Mouse (Mus musculus): ENCODE measurements around the gene Olfr1225. TPM values are rescaled to one million over a fixed set of nuclear protein-coding genes. Genes with fewer than 3 reads are reported as not detected.
"Not testable (repeated sequence)": the region's sequence is repeated elsewhere in the genome, so short reads cannot be mapped to it uniquely, and the experiment has no call there.

Olfr1225 gene
- total RNA-seq (2021): not detected
- long read RNA-seq, experiment 1: 0 reads
- long read RNA-seq, experiment 2: 0 reads

- intact Hi-C loops (cut with DNase I; ENCODE audit: low total_unique reads): no loop called here
- DNase-seq: no peak
These were observed at the start of gene Olfr1225 for GRCm38 (mm10) chr2:89174569-89174968. Gene Olfr1225, minus strand, starts transcription at chr2:89174669.

- intact Hi-C loops (cut with DNase I; ENCODE audit: low total_unique reads): no loop called here
- DNase-seq: no peak
These were observed 25.5 kb upstream of the Olfr1225 start, which contains the start of gene Olfr1226 for GRCm38 (mm10) chr2:89199948-89200347. Gene Olfr1226, minus strand, starts transcription at chr2:89200048.

- intact Hi-C loops (cut with DNase I; ENCODE audit: low total_unique reads): no loop called here
These were observed 22.0 kb upstream of the Olfr1225 start for GRCm38 (mm10) chr2:89196325-89196982.

DNA sequence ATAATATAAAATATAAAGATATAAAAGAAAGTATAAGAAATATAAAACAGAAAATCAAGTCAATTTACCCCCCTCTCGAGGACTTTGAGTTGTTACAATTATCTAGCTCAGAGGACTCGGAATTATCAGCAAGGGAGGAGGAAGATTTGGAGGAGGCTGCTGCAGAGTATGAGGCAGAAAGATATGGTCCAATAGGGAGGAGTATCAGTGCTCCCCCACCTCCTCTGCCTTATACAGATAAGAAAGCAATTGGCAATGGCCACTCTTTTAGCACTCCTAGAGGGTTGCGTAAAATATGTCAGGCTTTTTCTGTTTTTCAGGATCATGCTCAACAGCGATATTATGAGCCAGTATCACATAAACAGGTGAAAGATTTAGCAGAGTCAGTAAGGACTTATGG, 9.8 kb downstream of the Olfr1225 start:
- intact Hi-C loops (cut with DNase I; ENCODE audit: low total_unique reads); DNase-seq: not testable (repeated sequence)

More at GRCm38 (mm10) chr2:89196325-89196982, 22.0 kb upstream of the Olfr1225 start:
- no peak for DNase-seq

DNA sequence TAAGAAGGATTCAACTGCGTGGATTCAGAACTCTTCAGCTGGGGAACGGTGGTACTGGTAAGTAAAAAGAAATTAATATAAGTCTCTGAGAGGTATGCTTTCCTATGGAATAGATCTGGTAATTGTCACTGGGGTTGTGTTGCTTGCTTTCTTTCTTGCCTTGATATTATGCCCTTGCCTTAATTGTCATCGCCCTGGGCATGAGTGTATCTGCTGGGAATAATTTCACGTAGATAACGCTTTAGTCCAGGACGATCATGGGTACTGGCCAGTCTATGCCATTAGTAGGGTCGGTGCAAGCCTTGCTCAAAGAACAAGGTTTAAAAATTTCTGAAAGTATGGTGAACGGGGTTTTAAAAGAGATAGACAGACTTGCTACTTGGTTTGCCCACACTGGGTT, 10.5 kb downstream of the Olfr1225 start, which contains the start of gene Olfr1224-ps1:
TSS of gene Olfr1224-ps1 (minus strand) at position 101 of the 400 bp plus-strand sequence.
- DNase-seq; intact Hi-C loops (cut with DNase I; ENCODE audit: low total_unique reads): not testable (repeated sequence)

- intact Hi-C loops (cut with DNase I; ENCODE audit: low total_unique reads): no loop called here
- DNase-seq: no peak
These were observed 23.0 kb downstream of the Olfr1225 start, which contains the start of gene Olfr1223 for GRCm38 (mm10) chr2:89151460-89151859. Gene Olfr1223, minus strand, starts transcription at chr2:89151560.

DNA sequence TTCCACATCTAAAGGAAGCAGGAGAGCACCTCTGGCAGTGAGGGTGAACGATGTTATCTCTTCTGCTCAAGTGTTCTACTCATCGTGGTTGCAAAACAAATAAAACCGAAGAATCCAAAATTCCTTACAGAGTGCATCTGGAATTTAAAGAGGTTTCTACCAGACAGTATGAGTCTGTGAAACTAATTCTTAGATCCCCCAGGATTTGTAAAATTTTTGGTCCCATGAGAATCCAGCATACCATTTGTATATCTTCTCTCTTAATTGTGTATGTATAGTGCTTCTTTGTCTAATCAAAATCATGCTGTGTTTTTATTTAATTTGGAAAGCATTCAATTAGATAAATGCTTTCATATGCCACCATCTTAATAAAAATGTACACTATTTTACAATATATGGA, 41.5 kb downstream of the Olfr1225 start, which contains the start of gene Olfr1222:
TSS of gene Olfr1222 (minus strand) at position 101 of the 400 bp plus-strand sequence.
- intact Hi-C loops (cut with DNase I; ENCODE audit: low total_unique reads): no loop called here

More for the DNA sequence above, 41.5 kb downstream of the Olfr1225 start, which contains the start of gene Olfr1222:
- no peak for DNase-seq

Other genes starting within 250 kb of the Olfr1225 start
- gene Olfr1211, start 236.6 kb downstream of the Olfr1225 start, total RNA-seq (2021): not detected
- gene Olfr1212, start 220.7 kb downstream of the Olfr1225 start, total RNA-seq (2021): not detected
- not detected for gene Gm13762, start 194.4 kb downstream of the Olfr1225 start, total RNA-seq (2021)
- not detected for gene Olfr1214, start 182.0 kb downstream of the Olfr1225 start, total RNA-seq (2021)
- not detected for gene Olfr1215, start 167.7 kb downstream of the Olfr1225 start, total RNA-seq (2021)
- not detected for gene Olfr1216, start 156.3 kb downstream of the Olfr1225 start, total RNA-seq (2021)
- not detected for gene Olfr1217, start 142.6 kb downstream of the Olfr1225 start, total RNA-seq (2021)
- not detected for gene Olfr1218, start 113.5 kb downstream of the Olfr1225 start, total RNA-seq (2021)
- not detected for gene Olfr1219, start 91.2 kb downstream of the Olfr1225 start, total RNA-seq (2021)
- not detected for gene Olfr1220, start 67.8 kb downstream of the Olfr1225 start, total RNA-seq (2021)
- not detected for gene Olfr1221, start 57.4 kb downstream of the Olfr1225 start, total RNA-seq (2021)
- gene Olfr1222, start 41.6 kb downstream of the Olfr1225 start, total RNA-seq (2021): not detected
- gene Olfr1223, start 23.1 kb downstream of the Olfr1225 start, total RNA-seq (2021): not detected
- not detected for gene Olfr1224-ps1, start 10.6 kb downstream of the Olfr1225 start, total RNA-seq (2021)
- not detected for gene Olfr1226, start 25.4 kb upstream of the Olfr1225 start, total RNA-seq (2021)
- not detected for gene Olfr1228, start 79.4 kb upstream of the Olfr1225 start, total RNA-seq (2021)
- not detected for gene Olfr1229, start 113.3 kb upstream of the Olfr1225 start, total RNA-seq (2021)
- gene Olfr1230, start 122.6 kb upstream of the Olfr1225 start, total RNA-seq (2021): not detected
- not detected for gene Olfr1231, start 132.4 kb upstream of the Olfr1225 start, total RNA-seq (2021)
- not detected for gene Olfr1232, start 155.0 kb upstream of the Olfr1225 start, total RNA-seq (2021)
- gene Olfr1233, start 167.7 kb upstream of the Olfr1225 start, total RNA-seq (2021): not detected
- not detected for gene Olfr1234, start 190.2 kb upstream of the Olfr1225 start, total RNA-seq (2021)
- not detected for gene Olfr1238, start 235.0 kb upstream of the Olfr1225 start, total RNA-seq (2021)
- not detected for gene Olfr1239, start 245.7 kb upstream of the Olfr1225 start, total RNA-seq (2021)

All from gastrocnemius, postnatal 14 days (tissue).